Mouse (Mus musculus) E14TG2a.4 (cell line): Measurements from ENCODE around the gene F13a1.
A peak's percentile ranks its signal among the peaks of the same experiment; 100 is the strongest.

Source experiments
- H3K27me3 ChIP-seq: 2 replicates; pipeline ENCODE4 v1.6.1; 2014; ENCODE audit warnings: low read length, control low read depth; ENCODE audit not compliant: insufficient read depth
- H3K36me3 ChIP-seq: 2 replicates; pipeline ENCODE4 v1.6.1; 2014; ENCODE audit warnings: low read length, control low read depth; ENCODE audit not compliant: insufficient read depth
- H3K4me1 ChIP-seq: replicated peaks from 2 replicates; pipeline ENCODE4 v1.6.1; 2014; ENCODE audit warnings: low read depth, low read length, control low read depth
- H3K4me3 ChIP-seq: replicated peaks from 2 replicates; pipeline ENCODE4 v1.5.1; 2014; ENCODE audit warnings: mild to moderate bottlenecking, low read length
- H3K9me3 ChIP-seq: 2 replicates; pipeline ENCODE4 v1.6.1; 2014; ENCODE audit warnings: low read length, control low read depth
- CTCF ChIP-seq: conservative IDR thresholded peaks from 2 replicates; pipeline ENCODE4 v1.5.1; 2014; ENCODE audit warnings: low read length
- NANOG ChIP-seq: IDR thresholded peaks from 2 replicates; pipeline ENCODE4 v1.6.1; 2014; ENCODE audit warnings: borderline replicate concordance, low read length, mixed read lengths
- POU5F1 ChIP-seq: IDR thresholded peaks from 2 replicates; pipeline ENCODE4 v1.6.1; 2014; ENCODE audit warnings: low read length, borderline replicate concordance

Gene F13a1

GRCm38 (mm10) chr13:37049018-37049417 is 1.0 kb downstream of the F13a1 start:
- H3K4me3 ChIP-seq: no peak overlapping the region
- peaks cover 47% of the 10 kb centered on the region for H3K9me3 ChIP-seq
- H3K4me1 ChIP-seq: no peaks in the 10 kb centered on the region
- no peaks in the 10 kb centered on the region for H3K27me3 ChIP-seq
- no peak for TF ChIP-seq CTCF
- TF ChIP-seq NANOG: no peak
- TF ChIP-seq POU5F1: no peak
- H3K36me3 ChIP-seq: no peaks in the 10 kb centered on the region

- no peaks in the 10 kb centered on the region for H3K36me3 ChIP-seq
- H3K4me1 ChIP-seq: no peaks in the 10 kb centered on the region
- no peak overlapping the region for H3K4me3 ChIP-seq
- TF ChIP-seq POU5F1: no peak
- TF ChIP-seq CTCF: peak; percentile 25; the same call in 1 of the 2 replicates
- TF ChIP-seq NANOG: no peak
- H3K9me3 ChIP-seq: peaks cover 55% of the 10 kb centered on the region
- no peaks in the 10 kb centered on the region for H3K27me3 ChIP-seq
These were observed 5.0 kb downstream of the F13a1 start for GRCm38 (mm10) chr13:37045005-37045404.

- peaks cover 28% of the 10 kb centered on the region for H3K9me3 ChIP-seq
- no peaks in the 10 kb centered on the region for H3K4me1 ChIP-seq
- TF ChIP-seq CTCF (no peak), POU5F1 (no peak), NANOG (no peak)
- H3K27me3 ChIP-seq: no peaks in the 10 kb centered on the region
- H3K4me3 ChIP-seq: no peak overlapping the region
- H3K36me3 ChIP-seq: no peaks in the 10 kb centered on the region
These were observed 15.3 kb downstream of the F13a1 start for GRCm38 (mm10) chr13:37034745-37035144.

- Histone ChIP-seq H3K4me3 (no peak overlapping the region), H3K27me3 (no peaks in the 10 kb centered on the region), H3K4me1 (no peaks in the 10 kb centered on the region), H3K9me3 (no peaks in the 10 kb centered on the region), H3K36me3 (no peaks in the 10 kb centered on the region)
- TF ChIP-seq POU5F1: no peak
- no peak for TF ChIP-seq CTCF
- TF ChIP-seq NANOG: no peak
These were observed 24.0 kb downstream of the F13a1 start for GRCm38 (mm10) chr13:37025996-37026579.

GRCm38 (mm10) chr13:37021575-37021974 is 28.5 kb downstream of the F13a1 start:
- Histone ChIP-seq H3K36me3 (no peaks in the 10 kb centered on the region), H3K9me3 (no peaks in the 10 kb centered on the region), H3K27me3 (no peaks in the 10 kb centered on the region), H3K4me3 (no peak overlapping the region), H3K4me1 (no peaks in the 10 kb centered on the region)
- TF ChIP-seq POU5F1: no peak
- no peak for TF ChIP-seq NANOG
- TF ChIP-seq CTCF: no peak

GRCm38 (mm10) chr13:37010771-37011170 is 39.3 kb downstream of the F13a1 start:
- no peak for TF ChIP-seq NANOG
- TF ChIP-seq POU5F1: no peak
- no peak for TF ChIP-seq CTCF

GRCm38 (mm10) chr13:37006224-37006623 is 43.8 kb downstream of the F13a1 start:
- H3K36me3 ChIP-seq: no peaks in the 10 kb centered on the region
- no peaks in the 10 kb centered on the region; the same call in 1 of the 2 replicates for H3K9me3 ChIP-seq
- no peaks in the 10 kb centered on the region for H3K27me3 ChIP-seq
- no peaks in the 10 kb centered on the region for H3K4me1 ChIP-seq
- H3K4me3 ChIP-seq: no peak overlapping the region
- TF ChIP-seq NANOG: no peak

More at GRCm38 (mm10) chr13:37010771-37011170, 39.3 kb downstream of the F13a1 start:
- Histone ChIP-seq H3K36me3 (no peaks in the 10 kb centered on the region), H3K27me3 (no peaks in the 10 kb centered on the region), H3K9me3 (no peaks in the 10 kb centered on the region; the same call in 1 of the 2 replicates), H3K4me1 (no peaks in the 10 kb centered on the region), H3K4me3 (no peak overlapping the region)

GRCm38 (mm10) chr13:36999210-36999705 is 50.8 kb downstream of the F13a1 start:
- TF ChIP-seq POU5F1 (no peak), CTCF (no peak), NANOG (no peak)
- H3K4me1 ChIP-seq: no peaks in the 10 kb centered on the region
- H3K4me3 ChIP-seq: no peak overlapping the region
- no peaks in the 10 kb centered on the region for H3K9me3 ChIP-seq
- H3K27me3 ChIP-seq: no peaks in the 10 kb centered on the region
- no peaks in the 10 kb centered on the region for H3K36me3 ChIP-seq

- Histone ChIP-seq H3K9me3 (no peaks in the 10 kb centered on the region), H3K4me1 (no peaks in the 10 kb centered on the region), H3K27me3 (no peaks in the 10 kb centered on the region), H3K36me3 (no peaks in the 10 kb centered on the region), H3K4me3 (no peak overlapping the region)
- TF ChIP-seq NANOG (no peak), POU5F1 (no peak), CTCF (no peak)
These were observed 56.5 kb downstream of the F13a1 start for GRCm38 (mm10) chr13:36993593-36993992.
